Mouse (Mus musculus): Measurements from ENCODE around the gene Il22ra2. TPM values are rescaled to one million over a fixed set of nuclear protein-coding genes. Genes with fewer than 3 reads are reported as not detected.
A peak's percentile ranks its signal among the peaks of the same experiment; 100 is the strongest.

Gene Il22ra2
- total RNA-seq (2022), result not detected

- DNase-seq (ENCODE audit: low spot score in 2 of 2), result no peak
These were observed at the start of gene Il22ra2 for GRCm38 (mm10) chr10:19621408-19622048. Gene Il22ra2 (plus strand): TSS chr10:19621998.

- DNase-seq (ENCODE audit: low spot score in 2 of 2), result no peak
These were observed 44.2 kb upstream of the Il22ra2 start for GRCm38 (mm10) chr10:19577571-19577970.

GRCm38 (mm10) chr10:19578001-19578400, 43.8 kb upstream of the Il22ra2 start:
- DNase-seq (ENCODE audit: low spot score in 2 of 2), result no peak

- peak in 1 of 2 experiments; percentile 16 for DNase-seq (ENCODE audit: low spot score in 2 of 2)
These were observed 43.3 kb upstream of the Il22ra2 start for GRCm38 (mm10) chr10:19578409-19578986.

GRCm38 (mm10) chr10:19580660-19581059, 41.1 kb upstream of the Il22ra2 start:
- no peak for DNase-seq (ENCODE audit: low spot score in 2 of 2)

GRCm38 (mm10) chr10:19581844-19582582, 39.8 kb upstream of the Il22ra2 start:
- DNase-seq (ENCODE audit: low spot score in 2 of 2), result no peak

GRCm38 (mm10) chr10:19582806-19583430, 38.9 kb upstream of the Il22ra2 start:
- no peak for DNase-seq (ENCODE audit: low spot score in 2 of 2)

GRCm38 (mm10) chr10:19584064-19584463, 37.7 kb upstream of the Il22ra2 start:
- DNase-seq (ENCODE audit: low spot score in 2 of 2), result no peak

- DNase-seq (ENCODE audit: low spot score in 2 of 2), result no peak
These were observed 37.0 kb upstream of the Il22ra2 start for GRCm38 (mm10) chr10:19584846-19585245.

GRCm38 (mm10) chr10:19585860-19586259, 35.9 kb upstream of the Il22ra2 start:
- DNase-seq (ENCODE audit: low spot score in 2 of 2), result no peak

GRCm38 (mm10) chr10:19587281-19587680, 34.5 kb upstream of the Il22ra2 start:
- DNase-seq (ENCODE audit: low spot score in 2 of 2), result no peak

- no peak for DNase-seq (ENCODE audit: low spot score in 2 of 2)
These were observed 32.2 kb upstream of the Il22ra2 start for GRCm38 (mm10) chr10:19589626-19590025.

- no peak for DNase-seq (ENCODE audit: low spot score in 2 of 2)
These were observed 30.5 kb upstream of the Il22ra2 start for GRCm38 (mm10) chr10:19591286-19591640.

- DNase-seq (ENCODE audit: low spot score in 2 of 2), result peak; percentile 95 to 96
These were observed 30.0 kb upstream of the Il22ra2 start, which contains the start of gene Ifngr1 for GRCm38 (mm10) chr10:19591641-19592441. Gene Ifngr1 (plus strand): TSS chr10:19591949.

GRCm38 (mm10) chr10:19592556-19592955, 29.2 kb upstream of the Il22ra2 start:
- no peak for DNase-seq (ENCODE audit: low spot score in 2 of 2)

- DNase-seq (ENCODE audit: low spot score in 2 of 2), result no peak
These were observed 28.5 kb upstream of the Il22ra2 start for GRCm38 (mm10) chr10:19593296-19593695.

GRCm38 (mm10) chr10:19594201-19594905, 27.4 kb upstream of the Il22ra2 start:
- DNase-seq (ENCODE audit: low spot score in 2 of 2), result no peak

GRCm38 (mm10) chr10:19596866-19597265, 24.9 kb upstream of the Il22ra2 start:
- DNase-seq (ENCODE audit: low spot score in 2 of 2), result no peak

GRCm38 (mm10) chr10:19598091-19598490, 23.7 kb upstream of the Il22ra2 start:
- no peak for DNase-seq (ENCODE audit: low spot score in 2 of 2)

GRCm38 (mm10) chr10:19599331-19600092, 22.3 kb upstream of the Il22ra2 start:
- no peak for DNase-seq (ENCODE audit: low spot score in 2 of 2)
